Mouse (Mus musculus) right cerebral cortex, adult 18-20 months (tissue): ENCODE results near the gene Atp5g3.
"Not testable (repeated sequence)": the region's sequence is repeated elsewhere in the genome, so short reads cannot be mapped to it uniquely, and the experiment has no call there.

Experiments
- DNase-seq: peaks from one replicate; pipeline ENCODE4 v3.0.0; 2022; ENCODE audit warnings: mixed read lengths

Atp5g3 gene

DNA sequence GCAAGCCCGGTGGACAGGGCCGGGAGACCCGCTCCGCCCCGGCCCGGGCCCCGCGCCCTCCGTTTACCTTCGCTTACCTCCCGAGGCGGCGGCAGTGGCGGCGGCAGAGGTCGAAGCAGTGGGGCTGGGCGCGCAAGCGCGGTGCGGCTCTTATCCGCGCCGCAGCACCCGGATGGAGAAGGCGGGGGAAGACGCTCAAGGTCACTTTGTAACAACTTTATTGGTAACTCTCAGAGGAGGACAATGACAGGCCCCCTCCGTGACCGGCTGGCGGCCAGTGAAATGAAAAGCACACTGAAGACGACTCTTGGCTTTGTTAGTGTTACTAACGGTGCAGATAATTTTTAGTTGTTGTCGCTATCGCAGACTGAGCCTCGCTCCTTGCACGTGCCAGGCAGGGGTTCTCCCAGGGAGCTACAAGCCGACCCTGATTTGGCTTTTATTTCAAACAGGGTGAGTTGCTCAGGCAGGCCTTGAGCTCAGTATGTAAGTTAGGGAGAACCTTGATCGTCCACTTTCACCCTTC, at the start of gene Atp5g3:
Atp5g3 (minus strand) TSS at position 152 of the 526 bp plus-strand sequence.
- DNase-seq = peak; percentile 93

DNA sequence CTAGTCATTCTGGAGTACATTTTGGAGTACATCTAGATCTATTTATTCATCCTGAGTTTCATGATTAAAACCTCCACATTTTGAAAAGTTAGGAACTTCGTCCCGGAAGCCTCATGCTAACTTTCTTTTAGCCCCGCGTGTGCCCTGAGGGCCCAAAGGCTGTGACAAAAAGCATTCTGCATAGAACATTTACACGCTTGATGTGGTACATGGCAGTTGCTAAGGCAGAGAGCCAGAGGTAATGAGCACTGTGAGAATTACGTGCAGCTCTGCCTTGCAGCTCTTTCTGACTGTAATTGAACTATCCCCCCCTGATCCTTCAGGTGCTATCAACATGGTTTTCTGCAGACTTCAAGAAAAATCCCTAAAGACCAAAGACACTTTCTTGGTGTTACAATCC, 47.2 kb upstream of the Atp5g3 start:
- no peak for DNase-seq

DNA sequence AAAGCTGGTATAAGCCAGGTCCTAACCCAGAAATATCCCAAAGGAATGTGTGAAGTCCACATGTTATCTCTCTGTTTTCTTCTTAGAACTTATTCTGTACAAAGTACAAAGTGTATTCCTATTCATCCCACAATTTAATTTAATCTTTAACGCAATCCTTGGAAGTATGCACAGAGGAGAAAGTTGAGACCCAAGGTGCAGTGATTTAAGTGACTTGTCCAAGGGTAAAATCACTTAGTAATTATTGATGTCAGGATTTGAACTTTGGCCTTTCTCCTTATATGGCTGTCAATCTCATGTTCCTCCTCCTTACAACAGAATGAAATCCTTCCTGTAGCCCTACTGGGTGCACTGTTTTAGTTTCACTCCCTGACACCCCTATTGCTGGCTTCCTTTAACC, 42.5 kb upstream of the Atp5g3 start:
- DNase-seq = no peak

DNA sequence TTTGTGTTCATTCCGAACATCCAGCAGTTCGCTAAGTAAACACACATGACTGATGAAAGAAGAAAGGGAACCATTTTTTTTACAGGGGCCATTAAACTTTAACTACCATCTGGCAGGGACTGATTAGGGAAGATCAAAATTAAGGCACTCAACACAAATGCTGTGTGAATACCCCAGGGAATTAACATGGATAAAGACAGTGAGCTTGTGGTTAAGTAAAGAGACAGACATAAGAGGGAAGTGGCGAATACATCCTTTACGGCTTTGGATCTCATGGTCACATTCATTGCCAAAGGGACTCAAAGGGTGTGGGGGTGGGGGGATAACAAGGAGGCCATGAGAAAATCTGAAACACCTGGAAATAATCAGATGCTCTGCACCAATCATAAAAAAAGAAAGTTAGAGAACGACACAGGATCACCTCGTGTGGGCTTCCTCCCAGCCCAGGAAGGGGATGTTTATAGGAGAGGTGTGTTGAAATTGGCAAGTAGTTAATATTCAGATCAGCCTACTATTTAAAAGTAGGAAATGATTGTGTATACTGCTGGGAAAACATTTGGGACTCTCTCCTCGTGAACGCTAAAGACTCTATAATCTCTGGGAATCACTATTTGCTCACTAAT, 41.6 kb upstream of the Atp5g3 start:
- no peak for DNase-seq

DNA sequence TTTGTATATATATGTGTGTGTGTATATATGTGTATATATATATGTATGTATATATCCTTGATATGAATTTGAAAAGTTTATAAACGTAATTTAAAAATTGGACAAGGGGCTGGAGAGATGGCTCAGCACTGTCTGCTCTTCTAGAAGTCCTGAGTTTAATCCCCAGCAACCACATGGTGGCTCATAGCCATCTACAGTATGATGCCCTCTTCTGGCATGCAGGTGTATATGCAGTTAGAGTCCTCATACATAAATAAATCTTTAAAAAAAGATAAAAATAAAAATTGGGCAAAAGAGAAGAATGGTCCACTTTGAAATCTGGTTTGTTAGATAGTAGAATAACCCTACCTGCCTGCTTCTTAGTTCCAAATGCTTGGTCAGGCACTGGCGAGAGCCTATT, 36.2 kb upstream of the Atp5g3 start:
- no peak for DNase-seq

DNA sequence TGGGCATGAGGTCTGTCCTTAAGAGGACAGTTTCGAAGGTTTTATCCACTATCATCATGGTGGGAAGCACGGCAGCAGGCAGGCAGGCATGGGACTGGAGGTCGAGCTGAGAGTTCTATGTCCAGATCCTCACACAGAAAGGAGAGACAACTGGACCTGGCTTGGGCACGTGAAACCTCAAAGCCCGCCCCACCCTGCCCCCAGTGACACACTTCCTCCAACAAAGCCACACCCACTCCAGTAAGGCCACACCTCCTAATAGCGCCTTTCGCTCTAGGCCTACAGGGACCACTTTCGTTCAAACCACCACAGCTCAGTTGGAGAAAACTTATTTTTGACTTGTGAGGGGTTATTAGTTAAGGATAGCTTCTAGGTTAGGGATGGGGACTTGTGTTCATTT, 32.6 kb upstream of the Atp5g3 start:
- no peak for DNase-seq

DNA sequence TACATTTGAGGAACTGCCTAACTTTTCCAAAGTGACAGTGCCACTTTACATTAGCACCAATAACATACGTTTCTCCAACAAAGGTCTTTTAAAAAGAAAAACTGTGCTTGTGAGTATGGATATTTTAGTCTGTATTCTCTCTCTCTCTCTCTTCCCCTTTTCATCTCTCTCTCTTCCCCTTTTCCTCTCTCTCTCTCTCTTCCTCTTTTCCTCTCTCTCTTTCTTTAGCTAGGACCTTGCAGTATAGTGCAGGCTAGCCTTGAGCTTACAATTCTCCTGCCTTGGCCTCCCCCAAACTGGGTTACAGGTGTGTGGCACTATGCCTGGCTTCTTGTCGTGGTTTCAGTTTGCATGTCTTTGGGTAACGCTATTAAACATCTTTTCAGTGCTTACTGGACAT, 31.7 kb upstream of the Atp5g3 start:
- no peak for DNase-seq

DNA sequence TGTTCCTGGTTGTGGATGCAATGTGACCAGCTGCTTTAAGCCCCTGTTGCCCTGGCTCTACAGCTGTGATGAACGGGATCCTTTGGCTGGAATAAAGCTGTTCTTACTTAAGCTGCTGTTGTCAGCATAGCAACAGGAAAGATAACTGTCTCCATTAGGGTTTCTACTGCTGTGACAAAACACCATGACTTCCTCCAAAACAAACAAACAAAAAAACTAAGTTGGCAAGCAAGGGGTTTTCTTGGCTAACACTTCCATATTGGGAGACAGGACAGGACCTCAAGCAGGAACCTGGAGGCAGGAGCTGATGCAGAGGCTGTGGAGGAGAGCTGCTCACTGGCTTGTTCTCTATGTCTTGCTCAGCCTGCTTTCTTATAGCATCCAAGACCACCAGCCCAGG, 30.2 kb upstream of the Atp5g3 start:
- DNase-seq = no peak

DNA sequence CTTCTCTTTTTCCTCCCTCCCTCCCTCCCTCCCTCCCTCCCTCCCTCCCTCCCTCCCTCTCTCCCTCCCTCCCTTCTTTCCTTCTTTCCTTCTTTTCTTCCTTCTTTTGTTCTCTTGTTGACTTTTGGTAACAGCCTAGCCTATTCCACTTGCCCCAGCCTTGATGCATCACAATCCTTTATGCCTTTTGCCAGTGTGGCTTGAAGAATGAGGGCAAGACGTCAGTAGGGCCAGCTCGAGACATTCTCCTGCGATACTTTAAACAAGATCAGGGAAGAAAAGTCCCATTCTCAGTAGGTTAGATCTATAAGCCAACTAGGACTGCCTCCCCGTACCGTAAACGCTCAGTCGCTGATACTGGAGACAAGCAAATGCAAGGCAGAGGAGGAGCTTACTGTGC, 29.3 kb upstream of the Atp5g3 start:
- DNase-seq = no peak

DNA sequence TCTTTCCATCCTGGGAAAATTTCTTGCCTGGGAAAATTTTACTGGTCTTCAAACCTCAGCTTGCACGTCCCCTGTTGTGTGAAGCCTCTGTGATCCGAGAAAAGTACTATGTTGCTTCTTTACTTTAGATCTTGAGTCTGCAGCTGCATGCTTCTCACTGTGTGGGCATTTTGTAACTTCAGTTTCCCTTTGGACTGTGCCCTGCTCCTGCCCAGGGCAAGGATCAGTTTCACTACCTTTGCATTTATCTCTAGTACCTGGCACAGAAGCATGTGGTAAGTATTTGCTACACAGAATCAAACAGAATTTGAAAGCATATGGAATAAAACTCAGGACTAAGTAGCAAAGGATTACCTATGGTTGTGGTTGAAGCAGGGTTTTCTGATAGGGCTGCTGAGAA, 27.8 kb upstream of the Atp5g3 start:
- DNase-seq = no peak

DNA sequence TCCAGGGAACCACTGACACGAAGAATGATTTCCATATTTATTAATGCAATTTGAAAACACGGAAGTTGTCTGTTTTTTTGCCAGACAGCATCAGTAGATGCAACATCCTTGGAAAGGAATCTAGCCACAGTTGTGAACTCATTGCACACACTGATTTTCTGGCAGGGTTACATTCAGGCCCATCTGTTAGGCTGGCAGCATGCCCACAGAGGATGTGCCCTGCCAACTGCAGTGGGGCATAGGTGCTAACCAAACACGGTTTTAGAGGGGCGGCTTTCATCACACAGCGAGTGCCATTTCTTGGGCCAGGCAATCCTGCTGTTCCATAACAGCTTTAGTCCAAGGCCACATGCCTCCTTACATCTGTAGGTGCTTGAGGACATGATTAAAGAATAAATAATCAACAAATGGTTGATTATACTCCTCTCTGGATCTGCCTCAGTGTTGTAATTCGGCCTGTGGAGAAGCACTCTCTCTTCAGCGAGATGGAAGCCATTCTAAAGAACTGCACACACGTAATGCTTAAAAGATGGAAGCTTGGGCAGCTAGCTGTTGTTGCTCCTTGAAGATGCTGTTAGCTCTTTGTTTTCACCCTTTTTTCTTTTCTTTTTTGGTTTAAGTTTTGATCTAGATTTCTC, 21.7 kb upstream of the Atp5g3 start:
- peak; percentile 12 for DNase-seq

DNA sequence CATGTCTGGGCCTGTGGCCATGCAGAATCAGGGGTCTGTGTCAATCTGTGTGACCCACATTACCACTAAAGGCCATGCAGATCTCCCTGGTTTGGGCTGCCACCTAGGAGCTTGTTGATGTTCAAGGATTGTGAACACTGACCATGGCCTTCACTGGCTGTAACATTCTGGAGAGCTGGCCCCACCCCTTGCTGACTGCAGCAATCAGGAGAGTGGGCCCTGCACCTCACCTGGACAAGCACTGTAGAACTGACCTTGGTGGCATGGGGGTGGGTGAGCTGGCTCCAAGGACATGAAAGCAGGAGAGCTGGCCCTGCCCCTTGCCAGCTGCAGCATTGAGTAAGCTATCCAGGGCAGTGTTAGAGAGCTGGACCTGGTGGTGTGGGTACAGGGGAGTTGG, 16.6 kb upstream of the Atp5g3 start:
- DNase-seq = no peak

DNA sequence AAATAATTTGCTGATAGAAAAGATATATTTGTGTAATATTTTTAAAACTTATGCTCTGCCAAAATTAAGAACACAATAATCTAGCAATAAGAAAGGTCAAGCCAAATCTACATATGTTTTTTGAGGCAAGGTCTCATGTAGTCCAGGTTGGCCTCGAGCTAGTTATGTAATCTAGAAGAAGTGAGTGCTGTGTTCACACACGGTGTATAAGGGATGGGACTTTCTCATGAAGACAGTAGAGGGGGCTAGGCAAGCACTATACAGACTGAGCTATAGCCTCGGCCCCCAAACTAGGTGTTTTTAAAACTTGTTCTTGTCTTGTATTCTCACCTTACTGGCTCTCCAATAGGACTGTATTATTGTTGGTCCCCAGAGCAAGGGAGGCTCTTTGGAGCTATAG, 14.4 kb upstream of the Atp5g3 start:
- no peak for DNase-seq

DNA sequence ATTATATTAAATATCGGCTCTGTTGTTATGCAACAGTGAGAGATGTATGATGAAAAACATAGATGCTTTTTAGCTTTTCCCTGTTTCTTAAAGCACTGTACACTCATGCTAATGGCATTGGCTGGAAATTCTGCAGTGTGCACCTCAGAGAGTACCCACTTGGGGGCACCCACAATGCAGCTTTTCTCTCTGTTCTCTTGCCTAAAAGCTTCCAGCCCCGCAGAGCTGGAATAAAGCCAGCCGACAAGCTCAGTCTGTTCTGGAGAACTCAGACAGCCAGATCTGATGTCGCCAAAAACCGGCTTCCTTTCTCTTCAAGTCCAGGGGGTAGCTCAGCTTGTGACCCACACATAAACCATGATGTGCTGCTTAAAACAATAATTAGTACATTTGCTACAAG, 14.0 kb upstream of the Atp5g3 start:
- DNase-seq = peak; percentile 85

DNA sequence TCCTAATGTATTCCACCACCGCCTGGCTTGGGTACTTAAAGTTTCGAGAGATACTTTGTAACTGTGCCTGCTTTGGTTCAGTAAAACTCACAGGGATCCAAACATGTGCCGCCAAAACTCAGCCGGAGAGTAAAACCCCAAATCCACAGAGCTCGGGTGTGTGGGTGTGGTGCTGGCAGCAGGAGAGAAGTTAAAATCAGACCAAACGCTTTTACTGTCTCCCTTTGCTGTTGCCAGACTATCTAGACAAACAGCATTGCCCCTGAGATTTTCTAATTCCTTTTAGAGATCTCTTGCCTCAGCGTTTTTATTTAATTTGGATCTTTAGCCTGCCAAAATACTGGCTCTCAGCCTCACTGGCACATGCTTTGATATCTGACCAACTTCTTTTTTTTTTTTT, 8.5 kb upstream of the Atp5g3 start:
- DNase-seq = peak; percentile 75

DNA sequence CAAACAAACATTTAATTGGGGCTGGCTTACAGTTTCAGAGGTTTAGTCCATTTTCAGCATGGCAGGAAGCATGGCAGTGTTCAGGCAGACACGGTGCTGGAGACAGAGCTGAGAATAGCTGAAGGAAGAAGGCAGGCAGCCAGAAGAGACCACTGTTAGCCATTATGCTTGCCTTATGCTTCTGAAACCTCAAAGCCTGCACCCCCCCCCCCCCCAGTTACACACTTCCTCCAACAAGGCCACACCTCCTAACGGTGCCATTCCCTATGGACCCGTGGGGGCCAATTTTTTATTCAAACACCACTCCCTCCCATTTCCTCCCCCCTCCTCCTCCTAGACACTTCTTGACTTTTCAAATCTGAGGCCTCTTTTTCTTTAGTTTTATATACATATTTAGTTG, 1.1 kb upstream of the Atp5g3 start:
- DNase-seq = no peak

DNA sequence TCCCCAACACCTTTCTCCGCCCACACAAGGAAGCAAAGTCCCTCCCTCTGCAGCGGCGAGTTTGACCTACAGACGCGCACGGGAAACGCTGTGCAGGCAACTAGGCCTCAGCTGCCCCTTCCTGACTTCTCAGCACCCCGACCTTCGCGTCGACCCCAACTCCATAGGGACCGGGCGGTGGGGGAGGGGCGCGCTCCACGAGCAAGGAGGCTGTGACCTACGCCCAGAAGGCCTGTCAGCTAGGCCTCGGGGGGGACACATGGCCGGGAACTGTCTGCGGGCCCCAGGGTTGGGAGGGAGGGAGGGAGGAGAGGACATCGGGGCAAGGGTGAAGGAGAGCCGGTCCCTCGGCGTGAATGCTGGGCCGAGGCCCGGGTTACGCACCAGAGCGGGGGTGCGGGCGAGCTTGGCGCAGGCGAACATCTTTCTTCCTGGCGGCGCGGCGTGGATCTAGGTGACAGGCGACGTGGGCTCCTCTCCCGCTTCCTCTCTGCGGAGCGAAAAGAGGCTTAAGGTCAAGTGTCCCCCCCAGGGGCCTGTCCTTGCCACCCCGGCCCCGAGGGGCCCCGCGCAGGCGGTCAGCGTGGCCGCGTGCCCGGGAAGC, 453 bp downstream of the Atp5g3 start:
- DNase-seq = peak; percentile 46

DNA sequence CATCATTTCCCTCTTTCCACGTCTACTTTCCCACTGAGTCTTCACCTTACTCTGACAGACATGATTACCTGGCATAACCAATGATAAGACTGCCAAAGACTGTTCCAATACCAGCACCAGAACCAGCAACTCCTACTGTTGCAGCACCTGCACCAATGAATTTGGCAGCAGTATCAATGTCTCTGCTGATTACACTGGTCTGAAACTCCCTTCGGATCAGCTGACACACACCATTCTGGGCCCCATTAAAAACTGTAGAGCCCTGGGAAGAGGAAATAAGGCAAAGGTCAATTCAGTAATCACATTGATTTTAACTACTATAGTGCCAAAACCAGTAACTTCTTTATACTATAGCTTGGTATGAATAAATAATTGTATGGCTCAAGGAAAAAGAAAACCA, 2.0 kb downstream of the Atp5g3 start:
- DNase-seq = no peak

DNA sequence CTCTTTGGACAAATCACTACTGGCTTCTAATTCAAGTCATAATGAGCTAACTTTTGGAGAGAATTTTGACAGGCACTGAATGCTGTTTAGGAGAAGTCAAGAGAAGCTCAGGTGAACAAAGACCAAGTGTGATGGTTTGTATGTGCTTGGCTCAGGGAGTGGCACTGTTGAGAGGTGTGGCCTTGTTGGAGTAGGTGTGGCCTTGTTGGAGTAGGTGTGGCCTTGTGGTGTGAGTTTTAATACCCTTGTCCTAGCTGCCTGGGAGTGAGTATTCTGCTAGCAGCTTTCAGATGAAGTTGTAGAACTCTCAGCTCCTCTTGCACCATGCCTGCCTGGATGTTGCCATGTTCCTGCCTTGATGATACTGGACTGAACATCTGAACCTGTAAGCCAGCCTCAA, 6.4 kb downstream of the Atp5g3 start:
- DNase-seq = not testable (repeated sequence)

DNA sequence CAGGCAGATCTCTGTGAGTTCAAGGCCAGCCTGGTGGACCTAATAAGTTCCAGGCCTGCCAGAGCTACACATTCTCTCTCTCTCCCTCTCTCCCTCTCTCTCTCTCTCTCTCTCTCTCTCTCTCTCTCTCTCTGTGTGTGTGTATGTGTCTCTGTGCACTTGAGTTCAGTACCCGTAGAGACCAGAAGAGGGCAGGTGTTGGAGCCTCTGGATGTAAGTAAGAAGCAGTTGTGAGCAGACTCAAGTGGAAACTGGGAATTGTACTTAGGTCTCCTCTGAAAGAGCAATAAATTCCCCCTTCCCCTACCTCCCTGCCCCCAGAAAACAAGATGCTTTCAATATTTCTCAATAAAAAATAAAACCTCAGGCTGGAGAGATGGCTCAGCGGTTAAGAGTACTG, 7.6 kb downstream of the Atp5g3 start:
- DNase-seq = no peak

DNA sequence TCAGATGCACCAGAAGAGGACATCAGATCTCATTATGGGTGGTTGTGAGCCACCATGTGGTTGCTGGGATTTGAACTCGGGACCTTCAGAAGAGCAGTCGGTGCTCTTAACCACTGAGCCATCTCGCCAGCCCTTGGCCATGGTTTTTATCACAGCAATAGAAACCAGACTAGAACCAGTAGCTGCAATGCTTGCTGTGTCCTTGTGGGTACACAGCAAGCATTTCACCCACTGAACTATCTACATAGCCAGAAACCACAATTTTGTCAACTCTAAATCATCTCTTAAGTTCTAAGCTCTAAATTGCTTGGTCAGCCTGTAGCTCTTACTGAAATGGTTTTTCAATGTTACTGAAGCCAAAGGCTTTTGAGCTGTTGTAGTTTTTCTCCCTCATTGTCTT, 8.8 kb downstream of the Atp5g3 start:
- not testable (repeated sequence) for DNase-seq

DNA sequence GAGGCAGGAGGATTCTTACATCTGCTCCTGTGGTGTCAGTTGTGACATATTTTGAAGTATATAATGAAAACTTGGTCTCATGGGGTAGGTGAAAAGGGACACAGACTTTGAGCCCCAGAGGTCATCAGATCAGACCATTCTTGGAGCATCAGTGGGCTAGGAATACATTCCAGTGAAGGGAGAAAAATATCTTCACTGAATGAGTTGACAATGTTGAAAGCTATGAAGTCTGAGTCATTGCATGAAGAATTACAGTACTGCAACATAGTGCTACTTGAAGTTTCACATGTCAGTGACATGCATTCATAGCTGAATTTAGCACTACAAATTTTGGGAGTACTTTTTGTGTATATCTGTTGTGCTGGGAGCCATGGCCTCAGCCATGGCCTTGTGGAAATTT, 10.0 kb downstream of the Atp5g3 start:
- DNase-seq = no peak

DNA sequence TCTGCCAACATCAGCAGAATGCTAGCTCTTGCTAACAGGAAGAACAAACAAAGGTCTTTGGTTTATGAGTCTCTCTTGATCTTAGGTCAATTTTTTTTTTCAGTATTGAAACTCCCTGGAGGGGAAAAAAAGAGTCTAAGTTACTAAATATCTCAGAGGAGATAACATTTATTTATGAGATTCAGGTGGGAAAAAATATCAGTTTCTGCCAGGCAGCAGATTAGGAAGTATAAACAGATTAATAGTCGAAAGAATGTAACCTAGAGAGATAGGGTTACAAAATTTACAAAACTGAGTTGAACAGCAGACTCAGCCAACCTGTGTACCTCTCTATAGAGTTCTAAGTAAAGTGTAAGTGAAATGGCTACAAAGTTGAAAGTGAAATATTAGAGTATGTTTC, 10.8 kb downstream of the Atp5g3 start:
- DNase-seq = no peak

DNA sequence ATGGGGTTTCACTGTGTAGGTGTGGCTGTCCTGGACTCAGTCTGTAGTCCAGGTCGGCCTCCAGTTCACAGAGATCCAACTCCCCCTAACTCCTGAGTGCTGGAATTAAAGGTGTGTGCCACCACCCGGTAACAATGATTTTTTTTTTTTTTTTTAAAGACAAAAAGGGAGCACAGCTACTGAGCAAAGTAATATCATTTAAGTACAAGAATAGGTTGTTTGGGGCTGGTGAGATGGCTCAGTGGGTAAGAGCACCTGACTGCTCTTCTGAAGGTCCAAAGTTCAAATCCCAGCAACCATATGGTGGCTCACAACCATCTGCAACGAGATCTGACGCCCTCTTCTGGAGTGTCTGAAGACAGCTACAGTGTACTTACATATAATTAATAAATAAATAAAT, 14.2 kb downstream of the Atp5g3 start:
- DNase-seq = not testable (repeated sequence)
